Mouse (Mus musculus): ENCODE results near the gene Dnah7a. TPM values are rescaled to one million over a fixed set of nuclear protein-coding genes. Genes with fewer than 3 reads are reported as not detected.
A peak's percentile ranks its signal among the peaks of the same experiment; 100 is the strongest.
"Not testable (repeated sequence)": the region's sequence is repeated elsewhere in the genome, so short reads cannot be mapped to it uniquely, and the experiment has no call there.

Gene Dnah7a
- polyA plus RNA-seq, 1 experiment = 7.8 TPM

DNA sequence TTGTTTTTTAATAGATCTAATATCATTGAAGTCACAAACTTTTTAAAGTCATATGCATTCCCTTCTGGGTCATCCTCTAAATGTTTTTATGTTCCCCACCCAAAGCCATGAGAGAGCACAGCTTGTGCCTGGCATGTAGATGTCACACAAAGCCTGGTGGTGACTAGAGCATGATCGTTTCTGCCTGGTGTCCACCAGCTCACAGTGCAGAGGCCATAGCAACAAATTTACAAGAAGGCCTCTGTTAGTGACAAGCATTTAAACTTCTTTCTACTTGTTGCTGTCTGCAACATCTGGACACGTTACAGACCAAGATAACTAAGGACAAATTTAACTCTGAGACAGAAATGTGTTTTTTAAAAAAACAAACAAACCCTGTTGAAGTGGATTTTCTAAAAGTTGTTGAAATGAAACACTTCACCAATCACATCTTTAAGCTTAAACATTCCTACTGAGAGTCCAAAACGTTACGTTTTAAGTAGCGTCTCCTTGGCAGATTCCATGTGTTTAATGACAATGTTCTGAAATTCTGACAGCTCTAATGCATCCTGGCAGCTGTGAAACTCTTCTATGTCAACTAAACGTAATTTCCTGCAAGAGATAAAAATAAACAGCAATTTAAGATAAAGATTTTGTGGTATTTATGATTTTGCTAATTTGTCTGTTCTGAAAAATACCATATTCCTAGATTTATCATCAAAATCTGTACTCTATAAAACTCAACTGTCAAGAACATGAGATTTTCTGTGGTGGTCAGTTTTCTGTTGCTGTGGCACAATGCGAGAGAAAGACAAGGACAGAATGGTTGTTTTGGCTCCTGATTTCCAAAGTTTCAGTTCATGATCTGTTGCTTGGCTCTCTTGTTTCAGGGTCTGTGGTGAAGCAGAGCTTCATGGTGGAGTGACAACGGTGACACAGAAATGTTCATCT, 66.5 kb downstream of the Dnah7a start:
- TF ChIP-seq POLR2A (IDR thresholded peaks at IDR 0.05; ENCODE audit: borderline replicate concordance, extremely low read depth, insufficient read depth, insufficient read length, poor library complexity, severe bottlenecking) (no peak), CTCF (IDR thresholded peaks at IDR 0.05; ENCODE audit: borderline replicate concordance, extremely low read depth, insufficient read depth, insufficient read length) (no peak)
- no peak for DNase-seq (ENCODE audit: low read depth)

DNA sequence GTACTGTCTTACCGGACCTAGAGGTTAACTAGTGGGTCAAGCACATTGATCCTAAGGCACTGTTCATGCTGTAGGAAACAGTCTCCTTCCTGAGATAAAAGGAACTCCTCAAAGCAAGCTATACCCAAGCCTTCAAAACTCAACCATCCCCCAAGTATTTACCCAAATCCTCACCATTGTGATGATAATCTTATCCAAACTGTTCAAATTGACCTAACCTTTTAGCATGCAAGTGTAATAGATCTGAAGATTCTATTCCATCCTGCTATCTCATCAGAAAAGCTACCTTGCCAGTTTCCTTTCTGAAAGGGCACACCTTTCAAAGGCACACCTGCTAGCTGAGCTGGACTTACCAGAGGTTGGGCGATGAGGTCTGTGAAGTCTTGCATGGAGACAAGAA, 70.9 kb downstream of the Dnah7a start:
- DNase-seq (ENCODE audit: low read depth) = not testable (repeated sequence)

DNA sequence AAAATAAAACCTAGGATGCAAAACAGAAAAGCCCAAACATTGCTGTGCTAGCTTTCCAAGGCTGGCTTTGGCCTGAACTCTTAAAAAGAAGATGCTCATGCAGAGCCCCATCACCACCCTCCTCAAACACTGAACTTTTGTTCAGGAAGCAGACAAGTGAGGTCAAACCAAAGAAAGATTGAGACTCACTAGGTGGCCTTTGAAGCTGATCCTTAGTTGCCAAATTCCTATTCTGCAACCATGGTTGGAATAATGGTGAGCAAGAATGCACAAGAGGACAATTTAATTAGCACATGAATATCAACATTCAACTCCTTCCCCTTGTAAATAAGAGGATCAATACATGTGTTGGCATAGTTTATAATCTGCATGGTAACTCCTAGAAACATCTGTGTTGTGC, 74.5 kb downstream of the Dnah7a start:
- not testable (repeated sequence) for DNase-seq (ENCODE audit: low read depth)

DNA sequence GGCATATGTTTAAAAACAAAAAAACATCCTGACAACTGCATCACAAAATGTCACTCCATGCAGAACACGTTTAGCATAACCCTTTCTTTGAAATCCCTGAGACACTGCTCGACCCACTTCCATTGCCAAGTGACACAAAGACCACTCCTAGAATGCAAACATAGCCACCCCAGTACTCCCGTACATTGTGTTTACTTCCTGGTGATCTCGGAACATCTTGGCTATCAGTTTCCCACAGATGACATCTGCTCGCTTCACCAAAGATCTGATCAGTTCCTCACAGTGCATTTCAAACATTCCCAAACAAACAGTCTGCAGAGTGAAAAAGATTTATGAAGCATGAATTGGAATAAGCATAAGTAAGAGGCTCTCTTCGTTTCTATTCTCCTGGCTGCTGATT, 76.6 kb downstream of the Dnah7a start:
- TF ChIP-seq POLR2A (IDR thresholded peaks at IDR 0.05; ENCODE audit: borderline replicate concordance, extremely low read depth, insufficient read depth, insufficient read length, poor library complexity, severe bottlenecking) (no peak), CTCF (IDR thresholded peaks at IDR 0.05; ENCODE audit: borderline replicate concordance, extremely low read depth, insufficient read depth, insufficient read length) (no peak)
- DNase-seq (ENCODE audit: low read depth) = no peak

DNA sequence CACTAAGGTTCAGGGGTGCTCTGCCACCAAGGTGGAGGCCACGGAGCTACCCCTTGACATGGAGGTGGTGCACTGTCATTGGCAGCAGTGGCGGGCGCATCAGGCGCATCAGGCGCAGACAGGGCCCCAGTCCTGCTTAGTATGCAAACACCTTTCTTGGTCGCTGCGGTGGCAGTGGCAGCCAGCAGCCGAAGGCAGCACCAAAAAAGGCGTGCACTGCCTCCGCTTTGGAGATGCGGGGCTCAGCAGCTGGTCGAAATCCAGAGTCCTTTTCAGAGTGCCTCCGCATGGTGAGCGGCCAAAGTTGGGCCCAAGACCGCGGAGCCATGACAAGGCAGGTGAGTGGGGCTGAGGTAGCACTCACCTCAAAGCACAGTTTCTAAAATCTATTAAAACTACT, 93.1 kb downstream of the Dnah7a start:
- no peak for TF ChIP-seq CTCF (IDR thresholded peaks at IDR 0.05; ENCODE audit: borderline replicate concordance, extremely low read depth, insufficient read depth, insufficient read length)
- TF ChIP-seq POLR2A (IDR thresholded peaks at IDR 0.05; ENCODE audit: borderline replicate concordance, extremely low read depth, insufficient read depth, insufficient read length, poor library complexity, severe bottlenecking) = no peak
- DNase-seq (ENCODE audit: low read depth) = no peak

DNA sequence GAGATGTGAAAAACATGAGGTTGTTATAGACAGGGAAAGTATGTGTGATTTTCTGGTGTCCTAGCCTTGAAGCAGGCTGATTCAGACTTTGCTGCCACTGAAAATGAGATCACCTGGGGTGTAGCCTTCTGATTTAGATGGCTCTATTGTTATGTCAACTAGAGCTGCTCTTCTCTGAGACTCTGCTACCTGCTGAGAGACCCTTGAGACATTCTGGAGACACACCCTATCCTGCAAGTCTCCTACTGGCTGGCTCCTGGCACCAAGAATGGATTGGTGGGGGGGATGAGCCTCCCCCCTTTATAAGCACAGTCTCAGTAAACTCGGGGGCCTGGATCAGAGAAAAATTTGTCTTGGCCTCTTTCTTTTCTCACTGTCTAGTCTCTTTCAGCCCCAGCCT, 125.3 kb downstream of the Dnah7a start:
- DNase-seq (ENCODE audit: low read depth) = peak; percentile 1

DNA sequence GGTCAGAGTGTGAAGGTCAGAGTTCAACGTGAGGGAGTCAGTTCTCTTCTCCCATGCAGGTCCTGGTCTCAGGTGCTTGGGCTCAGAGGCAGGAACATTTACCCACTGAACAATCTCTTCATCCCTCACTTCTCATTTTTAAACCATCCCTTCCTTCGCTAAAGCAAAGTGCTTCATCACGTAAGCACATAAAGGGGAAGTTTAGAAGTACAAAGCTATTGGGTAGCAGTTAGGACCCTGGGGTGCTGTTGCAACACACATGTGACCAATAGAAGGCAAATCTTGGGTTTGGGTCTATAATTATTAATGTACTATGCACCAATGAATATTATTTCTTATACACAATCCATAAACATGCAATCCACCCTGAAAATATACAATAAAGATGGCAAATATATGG, 148.7 kb downstream of the Dnah7a start:
- DNase-seq (ENCODE audit: low read depth) = not testable (repeated sequence)

DNA sequence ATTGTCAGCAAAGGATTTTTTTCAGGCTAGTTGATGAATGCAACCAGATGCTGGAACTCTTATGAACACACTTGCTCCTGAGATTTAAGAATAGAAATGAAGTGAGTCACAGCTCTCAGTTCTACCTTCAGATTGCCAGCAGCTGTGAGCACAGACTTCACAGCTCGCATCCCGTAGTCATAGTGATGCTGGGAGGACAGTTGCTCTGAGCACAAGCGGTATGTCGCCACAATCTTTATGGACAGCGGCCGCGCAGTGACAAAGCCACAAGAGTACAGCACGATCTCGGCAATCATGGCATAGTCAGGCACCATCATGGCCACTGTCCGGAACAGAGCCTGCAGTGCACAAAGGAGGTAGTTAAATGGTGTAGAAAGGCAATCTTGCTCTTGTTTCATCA, 159.6 kb downstream of the Dnah7a start:
- not testable (repeated sequence) for DNase-seq (ENCODE audit: low read depth)

DNA sequence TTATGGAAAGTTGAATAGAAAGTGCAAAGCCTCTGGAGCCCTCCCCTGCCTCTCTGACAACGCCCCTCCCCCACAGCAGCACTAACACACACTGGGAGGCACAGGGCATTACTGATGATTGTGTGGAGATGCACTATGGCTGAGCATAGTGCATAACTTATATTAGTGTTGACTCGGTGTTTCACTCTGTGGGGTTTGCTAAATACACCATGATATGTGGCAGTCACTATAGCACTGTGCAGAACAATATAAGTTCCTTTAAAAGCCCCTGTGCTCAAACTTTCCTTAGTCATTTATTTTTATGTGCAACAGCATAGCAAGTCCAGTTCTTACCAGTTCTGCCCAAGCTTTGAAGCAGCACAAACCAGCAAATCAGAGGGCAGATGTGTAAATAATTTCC, 168.2 kb downstream of the Dnah7a start:
- not testable (repeated sequence) for DNase-seq (ENCODE audit: low read depth)

DNA sequence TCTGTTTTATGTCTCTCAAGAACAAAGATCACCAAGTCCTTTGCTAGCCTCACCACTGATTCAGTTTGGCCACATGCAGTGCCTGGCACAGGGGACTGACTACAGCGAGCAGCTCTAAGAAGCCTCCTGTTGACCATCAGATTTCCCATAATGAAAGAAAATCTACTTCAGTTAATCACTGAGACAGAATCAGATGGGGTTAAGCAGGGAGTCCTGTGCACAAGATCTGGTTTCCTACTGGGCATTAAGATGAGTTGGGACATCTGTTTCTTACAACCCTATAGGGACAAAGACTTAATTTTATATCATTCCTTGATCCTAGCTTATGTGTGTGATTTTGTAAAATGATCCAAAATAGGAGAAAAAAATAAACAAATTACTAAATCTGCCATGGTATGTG, 171.8 kb downstream of the Dnah7a start:
- DNase-seq (ENCODE audit: low read depth) = not testable (repeated sequence)

DNA sequence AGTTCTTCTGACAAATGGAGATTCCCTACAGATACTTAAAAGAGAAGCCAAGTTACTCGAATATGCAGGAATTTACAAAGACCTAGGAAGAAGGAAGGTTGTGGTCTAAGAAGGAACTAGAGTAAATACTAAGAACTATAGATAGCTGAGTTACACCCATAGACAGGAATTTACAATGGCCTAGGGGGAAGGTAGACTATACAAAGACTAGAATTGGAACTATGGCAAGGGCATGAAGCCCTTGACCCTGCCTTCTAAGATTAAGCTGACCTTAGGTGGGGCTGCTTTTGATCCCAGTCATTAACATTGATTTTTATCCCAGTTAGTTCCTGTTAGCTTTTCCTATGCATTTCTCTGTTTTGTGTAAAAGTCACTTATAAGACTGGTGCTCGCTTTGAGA, 180.6 kb downstream of the Dnah7a start:
- not testable (repeated sequence) for DNase-seq (ENCODE audit: low read depth)

DNA sequence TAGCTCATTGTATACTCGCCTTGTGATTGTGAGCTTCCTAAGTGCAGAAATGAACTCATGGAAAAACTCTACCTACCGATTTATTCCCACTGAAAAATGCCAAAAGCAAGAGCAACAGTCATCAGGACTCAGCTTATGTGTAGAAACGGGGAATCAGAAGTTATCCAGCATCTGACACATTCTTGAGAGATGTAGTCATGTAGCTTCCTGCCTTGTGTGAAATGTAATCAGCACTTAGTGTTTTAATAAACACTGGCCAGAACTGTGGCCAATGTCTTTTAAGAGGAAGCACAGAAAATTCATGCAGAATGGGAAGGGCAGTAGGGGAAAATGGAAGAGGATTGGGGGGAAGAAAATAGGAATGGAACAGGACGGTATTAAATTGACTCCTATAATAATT, 232.9 kb downstream of the Dnah7a start:
- TF ChIP-seq CTCF (IDR thresholded peaks at IDR 0.05; ENCODE audit: borderline replicate concordance, extremely low read depth, insufficient read depth, insufficient read length) = no peak
- no peak for DNase-seq (ENCODE audit: low read depth)

DNA sequence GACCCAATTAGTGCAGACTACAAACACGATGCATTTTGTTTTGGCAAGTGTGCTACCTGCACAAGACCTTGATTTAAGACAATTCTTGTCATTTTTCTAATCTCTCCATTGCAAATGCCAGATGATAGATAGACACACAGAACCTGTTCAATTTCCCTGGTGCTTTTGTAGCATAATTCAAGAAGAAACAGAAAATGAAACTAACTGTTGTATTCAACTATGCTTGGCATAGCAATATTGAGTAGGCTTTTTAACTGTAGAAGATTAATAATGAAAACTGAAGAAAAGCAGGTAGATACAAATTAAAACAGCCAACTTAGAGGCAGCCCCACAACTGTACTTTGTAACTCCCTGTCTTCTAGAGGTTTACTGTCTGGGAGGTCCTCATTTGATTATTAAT, 234.5 kb downstream of the Dnah7a start:
- DNase-seq (ENCODE audit: low read depth) = not testable (repeated sequence)

DNA sequence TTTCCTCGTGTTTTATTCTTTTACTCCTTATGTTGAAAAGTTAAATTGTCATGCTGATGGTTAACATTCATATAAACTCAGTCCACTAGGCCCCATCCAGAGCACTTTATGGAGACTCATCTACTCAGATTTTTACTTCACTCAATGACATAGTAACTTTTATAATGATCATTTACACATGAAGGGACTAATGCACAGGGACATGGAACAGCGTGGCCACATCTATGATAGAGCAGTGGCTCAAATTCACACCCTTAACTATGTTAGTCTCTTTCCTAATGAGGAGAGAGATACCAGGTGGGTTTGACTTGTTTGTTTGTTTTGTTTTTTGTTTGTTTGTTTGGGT, 239.3 kb downstream of the Dnah7a start:
- TF ChIP-seq POLR2A (IDR thresholded peaks at IDR 0.05; ENCODE audit: borderline replicate concordance, extremely low read depth, insufficient read depth, insufficient read length, poor library complexity, severe bottlenecking) (no peak), CTCF (IDR thresholded peaks at IDR 0.05; ENCODE audit: borderline replicate concordance, extremely low read depth, insufficient read depth, insufficient read length) (no peak)
- no peak for DNase-seq (ENCODE audit: low read depth)

DNA sequence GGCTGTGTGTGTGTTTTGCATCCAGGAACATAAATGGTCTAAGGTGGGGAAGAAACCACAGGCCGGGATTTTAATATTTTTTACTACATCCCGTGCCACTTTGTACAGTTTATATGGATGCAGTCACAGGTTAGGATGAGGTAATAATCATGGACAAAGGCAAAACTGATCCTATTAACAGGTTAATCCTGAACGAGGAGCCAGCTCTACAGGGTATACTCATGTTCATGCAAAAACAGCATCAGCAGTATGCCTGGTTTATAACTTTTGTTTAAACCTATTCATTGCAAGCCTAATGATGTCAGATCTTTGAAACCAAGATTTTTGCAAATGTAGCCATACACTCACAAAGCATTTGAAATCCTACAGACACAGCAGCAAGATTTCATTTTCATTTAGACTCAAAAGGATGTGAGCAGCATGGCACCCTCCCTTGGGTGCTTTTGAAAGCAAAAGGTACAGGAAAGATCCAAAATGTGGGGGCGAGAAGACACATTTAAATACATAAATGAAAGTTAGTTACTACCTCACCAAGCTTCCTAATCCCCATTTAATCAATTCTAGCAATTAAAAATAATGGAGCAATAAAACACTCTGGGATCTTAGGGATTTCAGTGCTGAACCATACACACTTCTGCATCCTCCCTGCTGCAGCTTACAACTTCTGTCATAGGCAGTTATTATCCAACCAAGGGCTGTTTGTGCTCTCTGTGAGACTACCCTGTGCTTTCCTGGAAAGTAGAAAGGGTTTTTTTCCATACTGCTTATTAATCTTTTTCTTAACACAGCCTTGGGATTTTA, 239.9 kb downstream of the Dnah7a start:
- not testable (repeated sequence) for DNase-seq (ENCODE audit: low read depth)

DNA sequence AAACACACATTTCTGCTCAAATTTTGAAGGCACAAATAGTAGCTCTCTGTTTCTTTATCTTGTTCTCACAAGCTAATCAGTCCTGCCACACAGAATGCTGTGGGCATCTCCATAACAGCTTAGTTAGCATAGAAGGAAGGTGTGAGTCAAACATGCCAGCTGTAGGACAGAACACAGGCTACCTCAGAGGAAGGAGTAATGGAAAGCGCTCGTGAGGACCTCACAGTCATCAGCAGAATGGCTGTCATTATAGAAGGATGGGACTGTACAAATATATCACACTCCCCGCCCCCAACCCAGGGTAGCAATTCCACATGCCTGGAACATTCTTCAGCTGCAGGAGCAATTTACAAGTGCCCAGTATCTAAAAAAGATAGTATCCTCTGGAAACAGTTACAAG, 267.4 kb downstream of the Dnah7a start:
- not testable (repeated sequence) for DNase-seq (ENCODE audit: low read depth)

DNA sequence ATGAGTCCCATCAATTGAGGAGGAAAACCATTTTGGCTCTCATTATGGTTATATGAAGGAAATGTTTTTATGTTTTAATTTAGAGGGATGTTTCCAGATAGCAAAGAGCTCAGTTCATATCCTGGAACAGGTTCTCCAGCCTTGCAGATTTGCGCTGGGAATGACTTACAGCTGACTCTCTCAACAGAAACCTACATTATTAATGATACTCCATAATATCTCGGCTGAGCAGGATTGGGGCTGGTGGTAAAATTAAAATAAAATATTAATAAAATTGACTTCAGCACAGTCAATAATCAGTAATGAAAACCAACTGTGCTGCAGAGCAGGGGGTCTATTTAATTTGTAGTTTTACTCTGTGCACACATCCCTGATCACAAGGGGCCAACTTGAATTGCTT, 274.2 kb downstream of the Dnah7a start:
- not testable (repeated sequence) for DNase-seq (ENCODE audit: low read depth)
